Mouse (Mus musculus) lung, postnatal 0 days (tissue): ENCODE data around the gene Gm21972.

ENCODE experiments used
- CTCF ChIP-seq: IDR thresholded peaks from 2 replicates; pipeline ENCODE4 v1.5.1; 2016; ENCODE audit warnings: antibody characterized with exemption, mild to moderate bottlenecking
- EP300 ChIP-seq: IDR thresholded peaks from 2 replicates; pipeline ENCODE4 v1.6.1; 2016; ENCODE audit warnings: antibody characterized with exemption, mild to moderate bottlenecking, control low read depth

- TF ChIP-seq CTCF (no peak), EP300 (no peak)
These were observed 26.6 kb downstream of the Gm21972 start for GRCm38 (mm10) chr1:86160059-86160458.
